Mouse (Mus musculus) hindbrain, embryonic 13.5 days (tissue): Measurements from ENCODE around the gene Rbms1. TPM values are rescaled to one million over a fixed set of nuclear protein-coding genes. Genes with fewer than 3 reads are reported as not detected.

Experiments
- ATAC-seq: fragments of 200-750 bp; cut with Nextera tagmentation; 2 replicates; pipeline ENCODE4 v1.8.0; 2017; ENCODE audit warnings: moderate TSS enrichment; ENCODE audit not compliant: low FRiP score
- H3K27ac ChIP-seq: fragments of 300-500 bp; sonication (generic); 2 replicates; pipeline ENCODE4 v1.5.1; 2015; ENCODE audit warnings: inconsistent platforms, mild to moderate bottlenecking, moderate library complexity
- H3K27me3 ChIP-seq: fragments of 300-500 bp; sonication (generic); 2 replicates; pipeline ENCODE4 v1.6.1; 2015; ENCODE audit warnings: mild to moderate bottlenecking, inconsistent platforms
- H3K36me3 ChIP-seq: fragments of 300-500 bp; sonication (generic); 2 replicates; pipeline ENCODE4 v1.6.1; 2015; ENCODE audit warnings: mild to moderate bottlenecking, inconsistent platforms
- H3K4me1 ChIP-seq: fragments of 300-500 bp; sonication (generic); replicated peaks from 2 replicates; pipeline ENCODE4 v1.6.1; 2015; ENCODE audit warnings: inconsistent platforms
- H3K4me2 ChIP-seq: fragments of 300-500 bp; sonication (generic); 2 replicates; pipeline ENCODE4 v1.6.1; 2015; ENCODE audit warnings: inconsistent platforms, mild to moderate bottlenecking, moderate library complexity
- H3K4me3 ChIP-seq: fragments of 300-500 bp; sonication (generic); 2 replicates; pipeline ENCODE4 v1.5.1; 2015; ENCODE audit warnings: mild to moderate bottlenecking, inconsistent platforms
- H3K9ac ChIP-seq: fragments of 300-500 bp; sonication (generic); 2 replicates; pipeline ENCODE4 v1.6.1; 2015; ENCODE audit warnings: mild to moderate bottlenecking, inconsistent platforms
- H3K9me3 ChIP-seq: fragments of 300-500 bp; sonication (generic); 2 replicates; pipeline ENCODE4 v1.6.1; 2016; ENCODE audit warnings: inconsistent platforms
- WGBS: fragments of 180-500 bp; shearing (Covaris S2); methylation state at CpG from one replicate; pipeline ENCODE4 v1.1.7; 2015; 5-methylcytosine and 5-hydroxymethylcytosine counted together
- polyA plus RNA-seq: library from polyadenylated mRNA; unstranded; fragments of >200 nt; fragmentation: Nextera tagmentation; extraction: Ambion mirVana; gene quantifications from 2 replicates; pipeline ENCODE4 v1.2.1, GENCODE M21; 2015

The Rbms1 gene
- polyA plus RNA-seq, 1 experiment from 2014 or later = 71.4 TPM

- WGBS = 79% methylated on average over 6 of the region's 6 CpGs
- 0 out of 2 replicates have a peak overlapping the region, but pooled peaks have one; percentile 18 for H3K27ac ChIP-seq
Observed at GRCm38 (mm10) chr2:60808822-60809221, 154.2 kb downstream of the Rbms1 start.

GRCm38 (mm10) chr2:60807341-60808195 lies 155.4 kb downstream of the Rbms1 start:
- Histone ChIP-seq H3K9me3 (no peaks in the 10 kb centered on the region), H3K4me1 (peaks cover 33% of the 10 kb centered on the region), H3K27me3 (no peaks in the 10 kb centered on the region), H3K9ac (no peak overlapping the region), H3K4me3 (no peak overlapping the region), H3K36me3 (no peaks in the 10 kb centered on the region), H3K4me2 (no peak overlapping the region), H3K27ac (no peak overlapping the region; the same call in 1 of the 2 replicates)
- ATAC-seq = no peak
- WGBS = 80% methylated on average over 11 of the region's 11 CpGs

More at GRCm38 (mm10) chr2:60808822-60809221, 154.2 kb downstream of the Rbms1 start:
- no peak overlapping the region for H3K4me3 ChIP-seq
- no peaks in the 10 kb centered on the region for H3K36me3 ChIP-seq
- ATAC-seq = no peak
- H3K9me3 ChIP-seq = no peaks in the 10 kb centered on the region
- no peak overlapping the region for H3K9ac ChIP-seq
- H3K27me3 ChIP-seq = no peaks in the 10 kb centered on the region
- peaks cover 27% of the 10 kb centered on the region for H3K4me1 ChIP-seq
- no peak overlapping the region for H3K4me2 ChIP-seq

- no peaks in the 10 kb centered on the region for H3K36me3 ChIP-seq
- H3K9me3 ChIP-seq = no peaks in the 10 kb centered on the region
- no peak overlapping the region for H3K4me2 ChIP-seq
- H3K4me3 ChIP-seq = no peak overlapping the region
- H3K9ac ChIP-seq = no peak overlapping the region
- no peak for ATAC-seq
- peaks cover 6% of the 10 kb centered on the region; the same call in 1 of the 2 replicates for H3K27me3 ChIP-seq
- peaks cover 58% of the 10 kb centered on the region for H3K4me1 ChIP-seq
- 65% methylated on average over 7 of the region's 7 CpGs for WGBS
- H3K27ac ChIP-seq = no peak overlapping the region
Observed at GRCm38 (mm10) chr2:60804763-60805162, 158.2 kb downstream of the Rbms1 start.

GRCm38 (mm10) chr2:60803377-60803776 lies 159.6 kb downstream of the Rbms1 start:
- 91% methylated on average over 6 of the region's 6 CpGs for WGBS
- ATAC-seq = no peak
- Histone ChIP-seq H3K9me3 (no peaks in the 10 kb centered on the region), H3K36me3 (no peaks in the 10 kb centered on the region), H3K27ac (no peak overlapping the region), H3K9ac (no peak overlapping the region), H3K4me3 (no peak overlapping the region), H3K27me3 (peaks cover 7% of the 10 kb centered on the region; the same call in 1 of the 2 replicates), H3K4me1 (peaks cover 59% of the 10 kb centered on the region), H3K4me2 (no peak overlapping the region)

- no peaks in the 10 kb centered on the region for H3K36me3 ChIP-seq
- H3K9me3 ChIP-seq = no peaks in the 10 kb centered on the region
- peaks cover 56% of the 10 kb centered on the region for H3K4me1 ChIP-seq
- no peak for ATAC-seq
- no peak overlapping the region for H3K4me3 ChIP-seq
- no peak overlapping the region for H3K4me2 ChIP-seq
- H3K27me3 ChIP-seq = peaks cover 7% of the 10 kb centered on the region; the same call in 1 of the 2 replicates
- no peak overlapping the region for H3K9ac ChIP-seq
- H3K27ac ChIP-seq = no peak overlapping the region
- WGBS = 64% methylated on average over 8 of the region's 8 CpGs
Observed at GRCm38 (mm10) chr2:60802828-60803227, 160.2 kb downstream of the Rbms1 start.

GRCm38 (mm10) chr2:60802191-60802590 lies 160.8 kb downstream of the Rbms1 start:
- Histone ChIP-seq H3K9me3 (no peaks in the 10 kb centered on the region), H3K36me3 (no peaks in the 10 kb centered on the region), H3K4me1 (peaks cover 55% of the 10 kb centered on the region), H3K27ac (no peak overlapping the region), H3K4me2 (no peak overlapping the region), H3K9ac (no peak overlapping the region), H3K4me3 (no peak overlapping the region), H3K27me3 (peaks cover 7% of the 10 kb centered on the region; the same call in 1 of the 2 replicates)
- no peak for ATAC-seq
- 33% methylated on average over 4 of the region's 4 CpGs for WGBS

- WGBS = 49% methylated on average over 12 of the region's 12 CpGs
- Histone ChIP-seq H3K27me3 (peaks cover 7% of the 10 kb centered on the region; the same call in 1 of the 2 replicates), H3K4me2 (peak overlapping the region; percentile 25), H3K4me1 (peaks cover 58% of the 10 kb centered on the region), H3K9me3 (no peaks in the 10 kb centered on the region), H3K4me3 (no peak overlapping the region), H3K27ac (no peak overlapping the region), H3K36me3 (no peaks in the 10 kb centered on the region), H3K9ac (no peak overlapping the region)
- 0 out of 2 replicates have a peak, but pooled peaks have one; percentile 31 for ATAC-seq
Observed at GRCm38 (mm10) chr2:60801571-60802155, 161.3 kb downstream of the Rbms1 start.

- Histone ChIP-seq H3K4me2 (peak overlapping the region; percentile 25), H3K4me1 (peaks cover 64% of the 10 kb centered on the region), H3K27ac (no peak overlapping the region; the same call in 1 of the 2 replicates), H3K4me3 (no peak overlapping the region), H3K9ac (no peak overlapping the region), H3K9me3 (no peaks in the 10 kb centered on the region), H3K36me3 (no peaks in the 10 kb centered on the region), H3K27me3 (peaks cover 7% of the 10 kb centered on the region; the same call in 1 of the 2 replicates)
- no peak for ATAC-seq
- WGBS = 31% methylated on average over 15 of the region's 15 CpGs
Observed at GRCm38 (mm10) chr2:60800921-60801558, 162.0 kb downstream of the Rbms1 start.

GRCm38 (mm10) chr2:60799816-60800215 lies 163.2 kb downstream of the Rbms1 start:
- 85% methylated on average over 7 of the region's 7 CpGs for WGBS
- H3K36me3 ChIP-seq = no peaks in the 10 kb centered on the region
- peaks cover 69% of the 10 kb centered on the region for H3K4me1 ChIP-seq
- no peak for ATAC-seq
- H3K9ac ChIP-seq = no peak overlapping the region
- H3K4me2 ChIP-seq = no peak overlapping the region
- H3K27ac ChIP-seq = no peak overlapping the region
- H3K4me3 ChIP-seq = no peak overlapping the region
- H3K9me3 ChIP-seq = no peaks in the 10 kb centered on the region
- peaks cover 11% of the 10 kb centered on the region for H3K27me3 ChIP-seq

- Histone ChIP-seq H3K4me3 (no peak overlapping the region), H3K4me2 (no peak overlapping the region), H3K27me3 (peaks cover 20% of the 10 kb centered on the region), H3K4me1 (peaks cover 61% of the 10 kb centered on the region), H3K36me3 (no peaks in the 10 kb centered on the region), H3K27ac (no peak overlapping the region), H3K9ac (no peak overlapping the region), H3K9me3 (no peaks in the 10 kb centered on the region)
- ATAC-seq = no peak
- 80% methylated on average over 17 of the region's 17 CpGs for WGBS
Observed at GRCm38 (mm10) chr2:60798767-60799529, 164.0 kb downstream of the Rbms1 start.

- H3K4me1 ChIP-seq = peaks cover 51% of the 10 kb centered on the region
- 47% methylated on average over 17 of the region's 17 CpGs for WGBS
- H3K27me3 ChIP-seq = peaks cover 25% of the 10 kb centered on the region
- peak; percentile 62 for ATAC-seq
- H3K9me3 ChIP-seq = no peaks in the 10 kb centered on the region
- H3K36me3 ChIP-seq = no peaks in the 10 kb centered on the region
- H3K9ac ChIP-seq = no peak overlapping the region
- no peak overlapping the region for H3K4me3 ChIP-seq
- peak overlapping the region; percentile 59 for H3K27ac ChIP-seq
- H3K4me2 ChIP-seq = 0 out of 2 replicates have a peak overlapping the region, but pooled peaks have one; percentile 16
Observed at GRCm38 (mm10) chr2:60796969-60797669, 165.9 kb downstream of the Rbms1 start.
